26 mouse cellular contexts compared by ENCODE assay signal in genomic region chr4:130917564-130917963, GRCm38 (mm10). TPM values are rescaled to one million over a fixed set of nuclear protein-coding genes. Genes with fewer than 3 reads are reported as not detected.
DNase-seq lines count a peak whose midpoint lies in the region; ATAC-seq and TF ChIP-seq lines count a peak whose summit lies in the region.
"Had no signal": no experiment of that assay in that cellular context is flagged by ENCODE, and none has a peak within 500 bp of the region (broad histone marks: within the 10 kb centered on the region; RNA-seq: fewer than 3 reads in every experiment).

No protein-coding gene starts in this region.

- peaks cover 78% of the 10 kb centered on the region for H3K36me3 ChIP-seq in G1E (replicated peaks)
- H3K36me3 ChIP-seq in macrophage (ENCODE audit: inconsistent target), result peaks cover 5% of the 10 kb centered on the region; the same call in 1 of the 2 replicates
- H3K36me3 ChIP-seq: embryonic facial prominence, embryonic 15.5 days; heart, embryonic 10.5 days; hindbrain, embryonic 12.5 days; lung, embryonic 15.5 days had no signal

- WGBS in macrophage (ENCODE audit: missing documents), result 51% methylated on average over 4 of the region's 4 CpGs

- no peaks in the 10 kb centered on the region for H3K27me3 ChIP-seq in G1E (ENCODE audit: insufficient read depth, low read length)
- H3K27me3 ChIP-seq: embryonic facial prominence, embryonic 15.5 days; hindbrain, embryonic 12.5 days; lung, embryonic 15.5 days had no signal

- no peak for TF ChIP-seq CTCF in G1E (IDR thresholded peaks at IDR 0.05; ENCODE audit: low read depth, low read length)

- H3K4me1 ChIP-seq in G1E (ENCODE audit: insufficient read depth, low read depth, low read length), result peaks cover 86% of the 10 kb centered on the region

- peak overlapping the region; percentile 100 for H3K27ac ChIP-seq in macrophage
- H3K27ac ChIP-seq: embryonic facial prominence, embryonic 15.5 days; heart, embryonic 10.5 days; hindbrain, embryonic 12.5 days; left cerebral cortex, adult 2 months; lung, embryonic 15.5 days had no signal

- H3K4me3 ChIP-seq in G1E (ENCODE audit: low read depth, low read length) (peak overlapping the region; percentile 20; the same call in 1 of the 2 replicates), macrophage (ENCODE audit: inconsistent target) (no peak overlapping the region)
- H3K4me3 ChIP-seq: embryonic facial prominence, embryonic 15.5 days; heart, embryonic 10.5 days; hindbrain, embryonic 12.5 days; left cerebral cortex, adult 2 months; lung, embryonic 15.5 days had no signal

- DNase-seq in adrenal gland, postnatal 14 days, result peak; percentile 49
- no peak for DNase-seq in adrenal gland, postnatal 25 days
- DNase-seq in lung, postnatal 25 days (ENCODE audit: low spot score), result peak; percentile 35
- DNase-seq in lung, postnatal 10 days, result no peak
- no peak for DNase-seq in G1E (ENCODE audit: low spot score)
- no peak for DNase-seq in right cerebral cortex, postnatal 14 days
- DNase-seq in ovary, adult 18-20 months (ENCODE audit: low spot score), result no peak
- DNase-seq: cerebellum, postnatal 14 days; embryo, embryonic 11 days; kidney, adult 9 months; kidney, postnatal 36 days; left cerebral cortex, postnatal 4 days; thymus, postnatal 36 days had no signal

- ATAC-seq in G1E (ENCODE audit: extremely low read depth, insufficient number of reproducible peaks, low FRiP score, poor library complexity, severe bottlenecking), result no peak
- ATAC-seq: forebrain, embryonic 16.5 days; inflammation-experienced regulatory T-cells, adult 6 months; midbrain, embryonic 16.5 days had no signal

- peaks cover 96% of the 10 kb centered on the region for H3K79me2 ChIP-seq in macrophage (ENCODE audit: inconsistent target)

- no peaks in the 10 kb centered on the region for H3K9me3 ChIP-seq in G1E (replicated peaks)
- H3K9me3 ChIP-seq: embryonic facial prominence, embryonic 15.5 days; heart, embryonic 10.5 days; hindbrain, embryonic 12.5 days; lung, embryonic 15.5 days had no signal

RNA-seq across cellular contexts. Expression of gene Laptm5, which starts 4.6 kb away (rescaled TPM):
- 15.2 and 52.4 TPM in 2 replicates for total RNA-seq in adrenal gland, postnatal 14 days (2021)
- 12.1 and 13.6 TPM in 2 replicates for total RNA-seq in adrenal gland, postnatal 25 days (2021)
- total RNA-seq in G1E (2014; fragmentation: Nextera tagmentation) (717 and 822 TPM in 2 replicates), G1E (2017) (184 and 222 TPM in 2 replicates)
- polyA plus RNA-seq in G1E (2012) (540 and 565 TPM in 2 replicates), macrophage (2018) (1,448 to 1,968 TPM (median 1,759 TPM) in 3 replicates)
- total RNA-seq in macrophage (2018; cell fraction: chromatin; rRNA removed), result 100 to 1,000 TPM in 20 of 26 experiments, 10 to 100 TPM in 6; 40.7 to 813 (median 353) TPM
- 1,000 to 10,000 TPM in 25 of 26 experiments, 100 to 1,000 TPM in 1; 986 to 2,150 (median 1,338) TPM for total RNA-seq in macrophage (2018; cell fraction: cytosol; rRNA removed)
- 1,000 to 10,000 TPM in 13 of 26 experiments, 100 to 1,000 TPM in 13; 156 to 1,616 (median 999) TPM for total RNA-seq in macrophage (2018; cell fraction: nucleus; rRNA removed)

RNA-seq across cellular contexts. Expression of gene Matn1, which starts 26.6 kb away (rescaled TPM):
- not detected in 2 replicates for total RNA-seq in adrenal gland, postnatal 14 days (2021)
- not detected in 2 replicates for total RNA-seq in adrenal gland, postnatal 25 days (2021)
- total RNA-seq in G1E (2014; fragmentation: Nextera tagmentation), result 0.98 TPM in 1 of 2 replicates, not detected in the other
- 0.60 and 1.1 TPM in 2 replicates for total RNA-seq in G1E (2017)
- 0.30 and 0.79 TPM in 2 replicates for polyA plus RNA-seq in G1E (2012)
- total RNA-seq in macrophage (2018; cell fraction: chromatin; rRNA removed), result 1 to 10 TPM in 6 of 26 experiments, under 1 TPM in 10, not detected in 10; 0.32 to 1.6 (median 0.79) TPM
- under 1 TPM in 24 of 26 experiments, not detected in 2; 0.11 to 0.59 (median 0.26) TPM for total RNA-seq in macrophage (2018; cell fraction: cytosol; rRNA removed)
- under 1 TPM in 15 of 26 experiments, not detected in 11; 0.27 to 0.96 (median 0.48) TPM for total RNA-seq in macrophage (2018; cell fraction: nucleus; rRNA removed)
- 0.07 to 0.80 TPM (median 0.16 TPM) in 3 replicates for polyA plus RNA-seq in macrophage (2018)
- total RNA-seq: gastrocnemius, postnatal 4 days; liver, adult 2 months; neutrophil, adult 5-6 weeks had no signal
- polyA plus RNA-seq: forebrain, embryonic 16.5 days; heart, embryonic 10.5 days; heart, postnatal 0 days; inflammation-experienced regulatory T-cells, adult 6 months; liver, adult 2 months had no signal

Comparison
In these comparisons a context has a peak if more than half of its experiments do, and no peak if none do; other contexts are left out.
1. DNase-seq: peak in adrenal gland, postnatal 14 days (single experiment) and lung, postnatal 25 days (single experiment); none in adrenal gland, postnatal 25 days (single experiment), lung, postnatal 10 days (single experiment), G1E (single experiment), right cerebral cortex, postnatal 14 days (single experiment) and ovary, adult 18-20 months (single experiment).